Mouse (Mus musculus): ENCODE data around the gene Nkx6-1. TPM values are rescaled to one million over a fixed set of nuclear protein-coding genes. Genes with fewer than 3 reads are reported as not detected.

The Nkx6-1 gene
- polyA plus RNA-seq, 1 experiment: not detected

DNA sequence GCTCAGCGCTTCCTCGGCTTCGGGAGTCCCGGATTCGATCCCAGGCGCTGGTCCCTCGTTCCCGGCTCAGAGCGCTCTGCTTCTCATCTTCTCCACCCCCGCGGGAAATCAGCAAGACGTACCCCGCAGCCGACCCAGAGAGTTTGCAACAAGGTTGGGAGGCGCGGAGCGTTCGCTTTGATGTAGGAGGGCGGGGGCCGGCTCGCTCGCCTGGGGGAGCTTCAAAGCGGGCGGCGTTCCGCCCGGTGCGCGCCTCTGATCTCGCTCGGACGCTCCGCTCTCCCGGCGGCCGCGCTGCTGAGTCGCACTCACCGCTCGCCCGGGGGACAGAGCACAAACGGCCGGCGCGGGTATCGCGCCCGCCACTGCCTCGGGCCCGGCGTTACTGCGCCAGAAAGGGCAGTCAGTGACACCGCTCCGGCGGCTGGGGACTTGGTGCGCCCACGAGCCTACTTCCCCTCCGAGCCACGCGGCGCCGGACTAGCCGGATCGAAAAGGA, 324 bp downstream of the Nkx6-1 start:
- Histone ChIP-seq H3K27ac (replicated peaks; ENCODE audit: low read depth, low read length) (no peak overlapping the region), H3K4me1 (ENCODE audit: control insufficient read depth, insufficient read depth, insufficient read length, low read length) (peaks cover 4% of the 10 kb centered on the region; the same call in 1 of the 2 replicates), H3K4me3 (ENCODE audit: insufficient read depth, low read depth, low read length) (peak overlapping the region; percentile 23; the same call in 1 of the 2 replicates)

DNA sequence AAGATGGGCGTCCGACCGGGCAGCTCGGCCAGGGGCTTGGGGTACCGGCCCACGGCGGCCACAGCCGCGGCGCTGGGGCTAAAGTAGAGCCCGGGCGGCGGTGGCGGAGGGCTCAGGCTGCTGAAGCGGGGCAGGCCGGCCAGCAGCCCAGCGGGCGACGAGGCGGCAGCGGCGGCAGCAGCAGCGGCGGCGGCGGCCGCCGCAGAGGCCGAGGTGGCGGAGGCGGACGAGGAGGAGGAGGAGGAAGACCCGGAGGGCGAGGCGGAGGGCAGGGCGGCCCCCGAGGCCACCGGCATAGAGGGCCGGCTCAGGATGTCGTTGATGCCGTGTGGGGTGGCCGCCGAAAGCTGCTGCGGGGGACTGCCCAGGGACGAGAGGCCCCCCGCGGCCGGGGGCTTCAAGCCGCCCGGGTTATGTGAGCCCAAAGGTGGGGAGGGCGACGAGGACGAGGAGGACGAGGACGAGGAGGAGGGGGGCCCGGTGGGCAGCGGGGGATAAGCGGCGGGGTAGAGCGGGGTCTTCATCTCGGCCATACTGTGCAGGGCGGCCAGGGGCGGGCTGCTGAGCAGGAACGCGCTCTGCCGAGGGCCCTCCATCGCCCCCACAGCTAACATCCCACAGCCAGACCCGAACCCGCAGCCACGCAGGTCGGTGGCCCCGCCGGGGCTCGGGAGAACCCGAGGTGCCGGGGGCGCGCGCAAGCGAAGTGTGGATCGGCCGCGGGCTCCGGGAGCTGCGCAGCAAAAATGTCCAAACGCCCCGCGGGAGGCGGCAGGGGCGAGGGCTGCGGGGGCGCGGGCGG, 974 bp downstream of the Nkx6-1 start:
- Histone ChIP-seq H3K27ac (replicated peaks; ENCODE audit: low read depth, low read length) (no peak overlapping the region), H3K4me1 (ENCODE audit: control insufficient read depth, insufficient read depth, insufficient read length, low read length) (peaks cover 4% of the 10 kb centered on the region; the same call in 1 of the 2 replicates), H3K4me3 (ENCODE audit: insufficient read depth, low read depth, low read length) (peak overlapping the region; percentile 22; the same call in 1 of the 2 replicates)

DNA sequence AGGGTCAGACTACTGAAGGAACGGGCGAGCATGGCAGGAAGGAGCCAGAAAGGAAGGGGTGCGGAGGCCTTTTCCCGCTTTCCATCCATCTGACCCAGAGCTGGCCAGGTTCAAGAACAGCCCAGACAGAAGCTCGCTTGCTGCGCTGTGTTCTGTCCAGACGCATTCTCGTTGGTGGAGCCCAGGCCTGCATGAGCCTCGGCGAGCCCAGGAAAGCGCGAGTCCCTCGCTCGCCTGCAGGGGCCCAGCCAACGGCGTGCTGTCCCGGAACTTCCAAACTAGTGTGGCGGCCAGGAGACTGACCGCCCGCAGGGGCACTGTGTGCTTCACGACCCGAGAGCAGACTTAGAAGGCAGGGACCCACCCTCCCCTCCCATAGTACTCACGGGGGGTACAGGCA, 1.6 kb downstream of the Nkx6-1 start:
- Histone ChIP-seq H3K4me3 (ENCODE audit: insufficient read depth, low read depth, low read length) (peak overlapping the region; percentile 22; the same call in 1 of the 2 replicates), H3K4me1 (ENCODE audit: control insufficient read depth, insufficient read depth, insufficient read length, low read length) (peaks cover 4% of the 10 kb centered on the region; the same call in 1 of the 2 replicates), H3K27ac (replicated peaks; ENCODE audit: low read depth, low read length) (no peak overlapping the region)

DNA sequence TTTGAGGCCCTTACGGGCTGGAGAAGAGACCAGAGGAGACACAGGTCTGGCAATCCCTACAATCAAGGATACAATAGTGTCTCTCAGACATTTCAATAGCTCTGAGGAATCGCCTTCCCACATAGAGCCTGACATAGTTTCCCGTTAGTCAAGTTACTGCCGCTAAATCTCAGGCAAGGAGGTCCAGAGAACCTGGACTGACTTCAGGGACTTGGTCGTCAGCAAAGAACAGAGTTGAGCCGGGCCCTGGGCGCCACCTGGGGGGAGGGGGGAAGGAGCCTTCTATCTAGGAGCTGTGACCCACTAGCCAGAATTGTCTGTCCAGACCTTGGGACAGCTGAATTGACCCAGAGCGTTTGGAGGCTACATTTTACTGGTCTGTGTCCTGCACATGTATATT, 2.3 kb downstream of the Nkx6-1 start:
- Histone ChIP-seq H3K4me1 (ENCODE audit: control insufficient read depth, insufficient read depth, insufficient read length, low read length) (peaks cover 4% of the 10 kb centered on the region; the same call in 1 of the 2 replicates), H3K4me3 (ENCODE audit: insufficient read depth, low read depth, low read length) (no peak overlapping the region), H3K27ac (replicated peaks; ENCODE audit: low read depth, low read length) (no peak overlapping the region)

DNA sequence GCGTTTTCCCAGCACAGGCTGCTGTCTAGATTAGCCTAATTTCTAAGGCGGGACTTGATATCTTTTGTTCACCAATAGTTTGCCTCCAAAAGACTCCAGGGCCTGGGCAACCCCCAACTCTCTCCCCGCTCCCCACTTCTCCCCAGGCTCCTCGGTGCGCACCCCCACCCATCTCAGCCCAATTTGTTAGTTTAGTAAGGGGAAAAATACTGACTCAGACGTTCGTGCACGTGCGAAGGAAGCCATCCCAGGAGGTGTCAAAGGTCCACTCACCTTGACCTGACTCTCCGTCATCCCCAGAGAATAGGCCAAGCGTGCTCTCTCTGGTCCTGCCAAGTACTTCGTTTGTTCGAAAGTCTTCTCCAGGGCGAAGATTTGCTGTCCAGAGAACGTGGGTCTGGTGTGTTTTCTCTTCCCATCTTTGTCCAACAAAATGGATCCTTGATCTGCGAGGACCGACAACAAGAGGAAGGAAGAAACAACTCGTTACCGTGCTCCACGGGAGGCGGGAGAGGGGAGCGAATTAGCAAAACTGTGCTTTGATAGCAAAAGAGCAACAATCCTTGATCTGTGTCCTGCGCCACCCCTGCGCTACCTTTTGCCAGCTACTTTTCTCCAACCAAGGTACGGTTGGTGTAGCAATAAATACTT, 3.1 kb downstream of the Nkx6-1 start:
- peaks cover 4% of the 10 kb centered on the region; the same call in 1 of the 2 replicates for H3K4me1 ChIP-seq (ENCODE audit: control insufficient read depth, insufficient read depth, insufficient read length, low read length)
- H3K4me3 ChIP-seq (ENCODE audit: insufficient read depth, low read depth, low read length): no peak overlapping the region
- H3K27ac ChIP-seq (replicated peaks; ENCODE audit: low read depth, low read length): no peak overlapping the region

DNA sequence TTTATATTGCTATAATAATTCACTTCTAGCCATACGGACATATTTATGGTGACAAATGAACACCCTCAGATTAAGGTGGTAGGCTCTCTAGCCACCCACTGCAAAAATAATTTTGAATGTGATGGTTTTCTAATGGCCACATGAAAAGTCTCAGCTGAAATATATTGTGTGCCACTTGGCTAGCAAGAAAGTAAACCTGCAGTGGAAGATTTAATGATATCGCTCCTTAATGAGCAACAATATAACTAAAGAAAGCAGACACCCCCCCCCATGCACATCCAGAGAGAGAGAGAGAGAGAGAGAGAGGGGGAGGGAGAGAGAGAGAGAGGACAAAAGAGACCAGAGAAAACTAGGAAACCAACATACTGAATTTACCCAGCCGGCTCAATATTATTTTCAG, 4.1 kb downstream of the Nkx6-1 start:
- Histone ChIP-seq H3K4me3 (ENCODE audit: insufficient read depth, low read depth, low read length) (no peak overlapping the region), H3K27ac (replicated peaks; ENCODE audit: low read depth, low read length) (no peak overlapping the region), H3K4me1 (ENCODE audit: control insufficient read depth, insufficient read depth, insufficient read length, low read length) (peaks cover 4% of the 10 kb centered on the region; the same call in 1 of the 2 replicates)

DNA sequence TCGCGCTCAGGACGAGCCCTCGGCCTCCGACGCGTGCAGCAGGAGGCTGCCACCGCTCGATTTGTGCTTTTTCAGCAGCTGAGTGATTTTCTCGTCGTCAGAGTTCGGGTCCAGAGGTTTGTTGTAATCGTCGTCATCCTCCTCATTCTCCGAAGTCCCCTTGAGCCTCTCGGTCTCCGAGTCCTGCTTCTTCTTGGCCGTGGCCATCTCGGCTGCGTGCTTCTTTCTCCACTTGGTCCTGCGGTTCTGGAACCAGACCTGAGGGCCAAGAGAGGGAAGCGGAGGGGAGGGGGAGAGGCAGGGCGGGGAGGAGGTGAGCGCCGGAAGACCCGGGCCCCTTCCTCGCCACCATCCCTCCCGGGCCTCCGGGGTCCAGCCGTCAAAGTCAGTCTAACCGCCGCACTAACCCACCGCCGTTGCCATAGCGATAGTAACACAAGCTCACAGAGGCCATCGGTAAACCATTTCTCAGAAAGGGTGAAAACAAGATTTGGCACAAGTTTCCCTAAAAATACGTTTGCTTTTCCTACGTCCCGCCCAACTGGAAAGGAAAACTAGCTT, 5.3 kb downstream of the Nkx6-1 start:
- Histone ChIP-seq H3K27ac (replicated peaks; ENCODE audit: low read depth, low read length) (no peak overlapping the region), H3K4me3 (ENCODE audit: insufficient read depth, low read depth, low read length) (no peak overlapping the region), H3K4me1 (ENCODE audit: control insufficient read depth, insufficient read depth, insufficient read length, low read length) (no peaks in the 10 kb centered on the region)

DNA sequence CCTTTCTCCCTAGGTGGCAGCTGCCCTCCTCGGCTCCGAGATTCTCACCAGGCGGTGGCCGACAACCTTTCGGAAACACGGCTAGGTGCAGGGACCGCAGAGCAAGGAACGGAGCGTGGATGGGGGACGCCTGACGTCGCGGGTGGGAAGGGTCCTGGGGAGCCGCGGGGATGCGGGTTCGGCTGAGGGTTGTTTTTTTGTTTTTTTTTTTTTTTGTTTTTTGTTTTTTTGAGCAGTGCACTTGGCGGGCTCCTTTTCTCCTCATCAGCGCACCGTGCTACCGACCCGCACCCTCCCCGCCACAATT, 5.9 kb downstream of the Nkx6-1 start:
- Histone ChIP-seq H3K27ac (replicated peaks; ENCODE audit: low read depth, low read length) (no peak overlapping the region), H3K4me3 (ENCODE audit: insufficient read depth, low read depth, low read length) (no peak overlapping the region), H3K4me1 (ENCODE audit: control insufficient read depth, insufficient read depth, insufficient read length, low read length) (no peaks in the 10 kb centered on the region)

DNA sequence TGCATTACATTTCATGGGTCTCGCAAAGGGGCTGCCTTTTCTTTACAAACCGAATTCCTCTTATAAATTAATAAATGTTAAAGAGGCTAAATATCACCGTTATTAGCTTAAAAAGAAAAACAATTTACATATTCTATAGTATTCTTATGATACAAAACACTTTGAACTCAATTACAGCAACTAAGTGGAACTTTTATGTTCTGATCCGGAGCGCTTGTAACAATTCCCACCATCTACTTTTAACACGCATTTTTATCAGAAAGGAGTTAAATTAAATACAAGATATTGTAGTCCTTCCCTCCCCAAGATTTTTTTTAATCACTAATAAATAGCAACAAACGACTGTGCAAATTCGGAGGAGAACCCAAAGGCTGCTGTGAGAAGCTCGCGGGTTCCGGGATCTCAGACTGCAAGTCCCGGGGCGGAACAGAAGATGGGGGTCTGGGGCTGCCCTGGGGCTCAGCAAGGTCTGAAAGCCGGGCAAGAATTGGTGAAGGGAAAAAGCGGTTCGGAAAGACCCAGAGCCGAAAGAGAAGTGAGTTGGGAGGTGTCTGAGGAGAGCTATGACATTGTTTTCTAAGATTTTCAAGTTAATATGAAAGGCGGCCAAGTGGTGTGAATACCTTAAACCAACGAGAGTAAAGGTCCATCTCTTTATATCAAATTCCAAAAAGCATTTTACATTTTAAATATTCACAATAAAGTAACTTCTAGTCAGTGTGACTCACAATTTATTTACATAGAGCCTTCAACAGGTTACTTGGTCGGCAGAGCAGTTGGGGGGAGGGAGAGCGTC, 6.4 kb downstream of the Nkx6-1 start:
- Histone ChIP-seq H3K4me3 (ENCODE audit: insufficient read depth, low read depth, low read length) (no peak overlapping the region), H3K4me1 (ENCODE audit: control insufficient read depth, insufficient read depth, insufficient read length, low read length) (no peaks in the 10 kb centered on the region), H3K27ac (replicated peaks; ENCODE audit: low read depth, low read length) (no peak overlapping the region)

DNA sequence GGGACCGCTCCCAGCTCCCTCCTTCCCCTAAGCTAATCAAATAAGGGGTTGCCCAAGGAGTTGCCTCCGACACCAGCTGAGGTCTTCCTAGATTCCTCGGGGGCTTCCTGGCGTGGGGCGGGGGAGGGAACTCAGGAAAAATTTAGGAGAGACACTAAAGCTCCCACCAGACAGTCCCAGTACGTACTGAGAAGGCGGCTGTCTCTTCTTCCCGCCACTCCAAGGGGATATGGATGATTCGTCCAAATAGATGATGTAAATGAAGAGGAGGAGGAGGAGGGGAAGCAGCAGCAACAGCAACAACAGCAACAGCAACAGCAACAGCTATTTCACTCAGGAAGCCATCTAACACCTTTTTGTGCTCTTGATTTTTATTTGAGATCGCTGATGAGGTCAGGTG, 7.1 kb downstream of the Nkx6-1 start:
- Histone ChIP-seq H3K4me1 (ENCODE audit: control insufficient read depth, insufficient read depth, insufficient read length, low read length) (no peaks in the 10 kb centered on the region), H3K4me3 (ENCODE audit: insufficient read depth, low read depth, low read length) (no peak overlapping the region), H3K27ac (replicated peaks; ENCODE audit: low read depth, low read length) (no peak overlapping the region)

DNA sequence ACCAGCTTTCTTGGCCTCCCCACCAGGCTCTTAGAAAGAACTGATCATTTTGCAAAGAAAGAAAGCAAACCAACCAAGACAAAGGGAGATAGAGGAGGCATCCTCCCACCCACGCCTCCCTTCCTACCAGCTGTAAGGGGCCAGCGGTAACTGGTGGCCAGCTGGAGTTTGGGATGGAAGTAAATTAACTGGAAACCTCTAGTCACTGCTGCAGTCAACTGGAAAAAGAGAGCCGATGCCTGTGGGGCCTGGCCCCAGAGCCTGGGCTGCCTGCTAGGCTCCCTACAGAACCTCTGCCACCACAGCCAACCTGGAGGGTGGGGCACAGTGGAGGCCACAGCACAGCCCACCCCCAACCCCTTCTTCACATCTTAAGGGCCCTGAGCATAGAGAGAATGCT, 8.7 kb downstream of the Nkx6-1 start:
- Histone ChIP-seq H3K4me3 (ENCODE audit: insufficient read depth, low read depth, low read length) (no peak overlapping the region), H3K27ac (replicated peaks; ENCODE audit: low read depth, low read length) (no peak overlapping the region), H3K4me1 (ENCODE audit: control insufficient read depth, insufficient read depth, insufficient read length, low read length) (no peaks in the 10 kb centered on the region)

DNA sequence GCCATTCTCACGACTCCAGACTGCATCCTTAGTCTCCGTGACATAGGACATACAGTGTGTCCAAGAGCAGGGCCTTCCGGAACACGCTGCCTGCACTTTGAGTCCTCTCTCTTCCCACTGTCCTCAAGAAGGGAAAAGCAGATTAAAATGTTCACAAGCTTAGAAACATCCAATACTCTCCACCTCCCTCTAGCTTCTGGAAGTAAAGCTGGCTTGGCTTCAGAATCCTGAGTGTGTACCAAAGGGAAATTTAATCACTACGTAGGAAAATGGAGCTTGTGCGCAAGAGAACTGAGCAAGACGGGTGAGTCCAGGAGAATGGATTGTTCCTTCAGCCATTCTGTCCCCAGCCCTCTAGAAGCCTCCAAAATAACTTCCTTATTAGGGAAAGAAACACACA, 9.4 kb downstream of the Nkx6-1 start:
- Histone ChIP-seq H3K4me3 (ENCODE audit: insufficient read depth, low read depth, low read length) (no peak overlapping the region), H3K4me1 (ENCODE audit: control insufficient read depth, insufficient read depth, insufficient read length, low read length) (no peaks in the 10 kb centered on the region), H3K27ac (replicated peaks; ENCODE audit: low read depth, low read length) (no peak overlapping the region)

DNA sequence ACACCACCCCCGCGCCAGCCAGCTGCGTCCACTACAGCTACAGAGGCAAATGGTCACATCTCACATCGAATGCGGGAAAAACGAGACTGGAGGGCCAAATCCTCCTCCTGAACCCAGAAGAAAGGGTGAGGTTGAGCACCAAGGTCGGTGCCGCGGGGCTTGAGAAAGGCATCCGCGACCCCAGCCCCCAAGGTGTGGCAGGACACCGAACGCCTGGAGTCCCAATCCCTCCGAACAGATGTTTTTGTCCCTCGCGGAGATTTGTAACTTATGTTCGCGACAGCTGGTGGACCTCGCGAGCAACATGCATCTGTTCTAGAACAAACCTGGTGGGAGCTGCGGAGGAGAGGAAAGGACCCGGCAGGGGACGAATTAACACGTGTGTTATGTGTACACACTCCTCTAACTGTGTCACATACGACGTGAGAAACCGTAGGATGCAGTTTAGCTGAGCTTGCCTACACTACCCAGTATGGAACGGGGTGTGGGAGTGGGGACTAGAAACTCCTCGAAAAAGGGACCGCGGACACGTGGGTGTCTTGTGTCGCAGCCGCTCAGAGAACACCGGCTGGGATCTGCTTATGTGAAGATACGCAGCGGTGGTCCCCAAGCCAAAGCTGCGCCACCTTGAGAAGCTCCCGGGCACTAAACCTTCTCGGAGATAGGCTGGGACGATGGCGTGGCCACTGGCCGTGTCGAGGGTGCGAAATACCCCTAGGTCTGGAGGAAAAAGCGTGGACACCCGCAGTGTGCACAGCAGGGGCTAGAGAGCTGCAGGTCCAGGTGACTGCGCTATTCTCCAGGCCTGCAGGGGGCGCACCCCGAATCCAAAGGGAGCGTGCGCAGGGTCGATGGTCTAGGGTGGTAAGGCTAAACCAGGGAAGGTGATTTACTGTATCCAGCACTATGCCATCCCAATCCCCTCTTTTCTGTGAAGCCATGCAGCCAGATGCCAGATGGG, 16.8 kb downstream of the Nkx6-1 start:
- no peaks in the 10 kb centered on the region for H3K4me1 ChIP-seq (ENCODE audit: control insufficient read depth, insufficient read depth, insufficient read length, low read length)
- H3K4me3 ChIP-seq (ENCODE audit: insufficient read depth, low read depth, low read length): no peak overlapping the region
- no peak overlapping the region for H3K27ac ChIP-seq (replicated peaks; ENCODE audit: low read depth, low read length)

DNA sequence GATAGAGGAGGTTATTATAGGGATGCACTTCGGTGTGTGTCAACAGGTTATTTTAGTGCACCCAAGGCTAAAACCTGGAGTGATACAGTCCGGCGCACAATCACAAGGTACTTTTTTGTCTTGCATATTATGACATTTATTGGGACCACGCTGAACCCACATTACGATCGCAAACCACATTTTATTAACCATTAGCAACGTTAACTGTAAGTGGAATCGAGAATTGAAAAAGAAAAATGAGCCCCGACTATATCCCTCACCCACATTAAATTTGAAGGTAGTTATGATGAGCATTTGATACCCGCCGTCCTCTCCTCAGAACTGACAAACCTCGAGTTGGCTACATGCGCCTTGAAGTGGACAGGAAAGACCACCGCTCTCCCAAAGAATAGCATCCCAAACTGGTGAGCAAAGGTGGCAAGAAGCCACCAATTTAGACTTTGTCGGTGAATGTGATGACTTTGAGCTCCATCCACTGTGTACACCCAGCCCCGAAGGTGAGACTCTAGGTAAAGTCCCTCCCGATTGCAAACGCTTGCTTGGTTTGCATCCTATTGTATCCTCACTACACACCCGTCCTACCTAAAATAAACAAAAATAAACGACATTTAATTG, 17.7 kb downstream of the Nkx6-1 start:
- H3K4me1 ChIP-seq (ENCODE audit: control insufficient read depth, insufficient read depth, insufficient read length, low read length): no peaks in the 10 kb centered on the region
- H3K27ac ChIP-seq (replicated peaks; ENCODE audit: low read depth, low read length): no peak overlapping the region
- no peak overlapping the region for H3K4me3 ChIP-seq (ENCODE audit: insufficient read depth, low read depth, low read length)
